Mouse (Mus musculus): ENCODE results near the gene Cpn2. TPM values are rescaled to one million over a fixed set of nuclear protein-coding genes. Genes with fewer than 3 reads are reported as not detected.

Cpn2 gene
- polyA plus RNA-seq, 1 experiment from 2014 or later, result not detected

DNA sequence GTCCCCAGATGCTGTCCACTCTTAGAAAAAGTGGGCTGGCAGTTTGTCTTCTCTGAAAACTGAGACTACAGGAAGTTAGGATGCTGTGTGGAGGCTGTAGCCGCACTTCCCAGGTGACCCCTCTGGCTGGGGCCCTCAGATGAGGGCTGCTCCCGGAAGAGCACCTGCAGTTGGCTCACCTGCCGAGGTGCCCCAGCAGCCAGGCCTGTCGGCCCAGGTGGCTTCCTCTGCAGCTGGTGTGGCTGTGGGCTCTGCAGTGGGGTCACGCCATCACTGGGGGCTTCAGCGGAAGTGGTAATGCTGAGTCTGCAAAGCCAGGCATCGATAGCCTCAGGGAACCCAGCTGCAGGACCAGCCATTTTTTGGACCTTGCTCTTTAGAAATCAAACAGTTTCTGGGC, 12.2 kb downstream of the Cpn2 start:
- 68% methylated on average over 7 of the region's 7 CpGs for WGBS

DNA sequence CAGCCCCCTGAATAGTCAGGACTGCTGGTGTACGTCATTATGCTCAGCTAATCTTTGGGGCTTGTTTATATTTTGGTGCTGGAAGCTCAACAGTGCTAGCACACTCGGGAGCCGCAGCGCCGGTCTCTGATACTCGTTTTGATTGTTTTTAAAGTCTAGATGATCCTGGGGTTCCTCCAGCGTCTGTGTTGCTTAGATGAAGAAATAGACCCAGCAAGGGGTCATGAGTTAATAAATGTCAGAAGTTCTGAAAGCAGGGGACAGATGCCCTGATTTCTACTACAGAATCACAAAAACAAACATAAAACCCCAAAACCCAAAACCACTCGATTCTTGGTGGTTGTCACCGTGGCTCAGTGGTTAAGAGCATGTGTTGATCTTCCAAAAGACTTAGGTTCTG, 13.4 kb downstream of the Cpn2 start:
- Histone ChIP-seq H3K36me3 (ENCODE audit: control insufficient read depth, insufficient read depth) (no peaks in the 10 kb centered on the region), H3K4me1 (replicated peaks; ENCODE audit: control insufficient read depth, insufficient read depth, low read length) (peaks cover 4% of the 10 kb centered on the region; the same call in 1 of the 2 replicates), H3K9ac (replicated peaks; ENCODE audit: low read depth, low read length) (no peak overlapping the region), H3K4me3 (replicated peaks; ENCODE audit: low read length) (no peak overlapping the region), H3K27me3 (replicated peaks; ENCODE audit: control insufficient read depth, insufficient read depth, low read length) (0 out of 2 replicates have a peak, but pooled peaks cover 2% of the 10 kb centered on the region), H3K9me3 (ENCODE audit: control insufficient read depth, low read length) (no peaks in the 10 kb centered on the region), H3K4me2 (ENCODE audit: low read length) (no peak overlapping the region), H3K27ac (ENCODE audit: low read length) (no peak overlapping the region)
- WGBS, result 85% methylated on average over 9 of the region's 9 CpGs
- ATAC-seq, result no peak

More for the DNA sequence above, 12.2 kb downstream of the Cpn2 start:
- no peak overlapping the region for H3K27ac ChIP-seq (ENCODE audit: low read length)
- H3K36me3 ChIP-seq (ENCODE audit: control insufficient read depth, insufficient read depth), result no peaks in the 10 kb centered on the region
- H3K4me3 ChIP-seq (replicated peaks; ENCODE audit: low read length), result no peak overlapping the region
- no peak for ATAC-seq
- no peak overlapping the region for H3K4me2 ChIP-seq (ENCODE audit: low read length)
- no peaks in the 10 kb centered on the region for H3K9me3 ChIP-seq (ENCODE audit: control insufficient read depth, low read length)
- peaks cover 4% of the 10 kb centered on the region; the same call in 1 of the 2 replicates for H3K4me1 ChIP-seq (replicated peaks; ENCODE audit: control insufficient read depth, insufficient read depth, low read length)
- H3K9ac ChIP-seq (replicated peaks; ENCODE audit: low read depth, low read length), result no peak overlapping the region
- 0 out of 2 replicates have a peak, but pooled peaks cover 1% of the 10 kb centered on the region for H3K27me3 ChIP-seq (replicated peaks; ENCODE audit: control insufficient read depth, insufficient read depth, low read length)

DNA sequence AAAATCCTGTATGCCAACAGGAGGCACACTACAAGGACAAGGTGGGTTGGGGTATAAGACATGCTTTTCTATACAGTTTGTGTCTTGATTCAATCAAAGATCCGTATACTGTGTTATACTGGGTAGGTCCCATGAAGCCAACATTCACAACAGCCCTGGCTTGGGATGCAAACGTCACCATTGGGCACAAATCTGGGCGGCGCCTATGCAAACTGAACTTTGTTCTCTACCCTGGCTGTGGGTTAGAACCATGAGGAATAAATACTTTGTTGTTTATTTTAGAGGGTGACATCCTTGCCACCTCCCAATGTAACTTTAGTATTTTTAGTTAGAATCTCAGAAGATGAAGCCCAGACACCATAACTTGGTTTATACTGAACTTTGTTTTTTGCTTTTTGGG, 13.9 kb downstream of the Cpn2 start:
- no peak for ATAC-seq
- H3K36me3 ChIP-seq (ENCODE audit: control insufficient read depth, insufficient read depth), result no peaks in the 10 kb centered on the region
- H3K4me1 ChIP-seq (replicated peaks; ENCODE audit: control insufficient read depth, insufficient read depth, low read length), result peaks cover 4% of the 10 kb centered on the region; the same call in 1 of the 2 replicates
- 0 out of 2 replicates have a peak, but pooled peaks cover 2% of the 10 kb centered on the region for H3K27me3 ChIP-seq (replicated peaks; ENCODE audit: control insufficient read depth, insufficient read depth, low read length)
- H3K4me2 ChIP-seq (ENCODE audit: low read length), result no peak overlapping the region
- no peak overlapping the region for H3K4me3 ChIP-seq (replicated peaks; ENCODE audit: low read length)
- no peak overlapping the region for H3K27ac ChIP-seq (ENCODE audit: low read length)
- 88% methylated on average over 4 of the region's 4 CpGs for WGBS
- H3K9ac ChIP-seq (replicated peaks; ENCODE audit: low read depth, low read length), result no peak overlapping the region
- H3K9me3 ChIP-seq (ENCODE audit: control insufficient read depth, low read length), result no peaks in the 10 kb centered on the region

DNA sequence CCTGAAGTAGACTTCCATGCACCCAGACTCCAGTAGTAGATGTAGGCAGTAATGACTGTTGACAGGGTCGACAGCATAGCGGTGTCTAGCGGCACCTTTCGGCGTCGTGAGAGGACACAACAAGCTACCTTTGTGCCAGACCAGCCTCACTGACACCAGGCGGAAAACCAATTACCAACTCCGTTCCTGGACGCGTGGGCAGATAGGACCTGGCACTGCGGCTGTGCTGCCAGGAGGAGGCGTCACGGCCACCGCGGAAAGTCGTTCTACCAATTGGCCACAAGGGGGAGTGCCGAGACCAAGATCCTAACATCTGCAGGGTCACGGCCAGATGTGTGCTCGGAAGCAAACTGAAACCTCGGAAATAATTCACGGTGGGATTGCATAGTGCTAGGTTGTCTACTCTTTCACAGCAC, 15.3 kb downstream of the Cpn2 start:
- H3K4me3 ChIP-seq (replicated peaks; ENCODE audit: low read length), result no peak overlapping the region
- WGBS, result under 1% methylated on average over 21 of the region's 21 CpGs
- H3K27me3 ChIP-seq (replicated peaks; ENCODE audit: control insufficient read depth, insufficient read depth, low read length), result 0 out of 2 replicates have a peak, but pooled peaks cover 2% of the 10 kb centered on the region

DNA sequence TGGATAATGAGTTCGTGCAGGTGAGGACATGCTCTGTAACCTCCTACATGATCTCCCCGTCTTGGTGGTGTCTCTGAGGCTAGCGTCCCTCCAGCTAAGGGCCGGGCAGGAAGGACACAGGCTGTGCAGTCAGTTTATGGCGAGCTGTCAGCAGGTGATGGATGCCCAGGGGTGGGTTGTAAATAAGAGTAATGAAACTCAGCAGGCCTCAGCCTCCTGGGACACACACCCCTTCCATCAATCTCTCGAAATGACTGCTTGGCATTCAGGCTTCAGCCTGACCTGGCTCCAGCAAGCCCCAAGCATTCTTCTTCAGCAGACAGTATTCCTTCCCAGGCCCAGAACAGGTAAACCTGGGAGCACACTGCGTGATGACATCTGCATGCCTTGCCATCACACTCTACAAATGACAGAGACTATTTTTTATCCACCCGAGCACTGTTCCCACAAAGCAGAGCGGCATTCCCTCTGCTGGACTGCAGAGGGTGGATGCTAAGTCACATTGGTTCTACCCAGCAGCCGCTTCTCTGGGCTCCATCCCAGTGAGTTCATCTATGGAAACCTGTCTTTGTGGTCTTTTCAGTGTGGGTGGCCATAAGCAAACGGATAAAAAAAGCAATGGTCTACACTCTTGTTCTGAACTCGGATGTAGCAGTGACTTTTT, 23.1 kb downstream of the Cpn2 start:
- Histone ChIP-seq H3K9me3 (ENCODE audit: control insufficient read depth, low read length) (no peaks in the 10 kb centered on the region), H3K36me3 (ENCODE audit: control insufficient read depth, insufficient read depth) (no peaks in the 10 kb centered on the region), H3K9ac (replicated peaks; ENCODE audit: low read depth, low read length) (no peak overlapping the region), H3K27me3 (replicated peaks; ENCODE audit: control insufficient read depth, insufficient read depth, low read length) (no peaks in the 10 kb centered on the region), H3K4me2 (ENCODE audit: low read length) (no peak overlapping the region), H3K4me1 (replicated peaks; ENCODE audit: control insufficient read depth, insufficient read depth, low read length) (no peaks in the 10 kb centered on the region), H3K4me3 (replicated peaks; ENCODE audit: low read length) (no peak overlapping the region), H3K27ac (ENCODE audit: low read length) (no peak overlapping the region)
- 90% methylated on average over 12 of the region's 12 CpGs for WGBS
- ATAC-seq, result no peak

More for the DNA sequence above, 15.3 kb downstream of the Cpn2 start:
- Histone ChIP-seq H3K4me1 (replicated peaks; ENCODE audit: control insufficient read depth, insufficient read depth, low read length) (peaks cover 4% of the 10 kb centered on the region; the same call in 1 of the 2 replicates), H3K9me3 (ENCODE audit: control insufficient read depth, low read length) (no peaks in the 10 kb centered on the region), H3K9ac (replicated peaks; ENCODE audit: low read depth, low read length) (no peak overlapping the region), H3K4me2 (ENCODE audit: low read length) (peak overlapping the region; percentile 35), H3K27ac (ENCODE audit: low read length) (no peak overlapping the region), H3K36me3 (ENCODE audit: control insufficient read depth, insufficient read depth) (no peaks in the 10 kb centered on the region)
- peak; percentile 58 for ATAC-seq

DNA sequence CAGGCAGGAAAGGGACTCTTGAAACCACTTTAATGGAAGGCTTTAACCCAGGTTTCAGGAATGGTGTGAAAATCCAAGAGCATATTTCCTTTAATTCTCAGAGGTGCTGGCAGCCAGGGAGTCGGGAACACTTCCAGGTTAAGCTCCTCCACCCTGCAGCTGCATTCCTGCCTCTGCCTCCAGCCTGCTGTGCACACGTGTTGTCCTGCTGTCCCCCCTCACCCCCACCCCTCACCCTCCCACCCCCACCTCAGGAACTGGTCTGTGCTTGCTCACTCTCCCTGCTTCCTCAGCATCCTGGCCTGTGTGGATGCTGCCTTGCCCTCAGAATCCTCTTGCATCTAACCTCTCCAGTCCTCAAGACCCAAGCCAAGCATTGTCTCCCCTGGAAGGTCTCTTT, 25.7 kb downstream of the Cpn2 start:
- Histone ChIP-seq H3K4me1 (replicated peaks; ENCODE audit: control insufficient read depth, insufficient read depth, low read length) (peaks cover 5% of the 10 kb centered on the region), H3K27ac (ENCODE audit: low read length) (no peak overlapping the region), H3K9ac (replicated peaks; ENCODE audit: low read depth, low read length) (no peak overlapping the region), H3K9me3 (ENCODE audit: control insufficient read depth, low read length) (no peaks in the 10 kb centered on the region), H3K4me3 (replicated peaks; ENCODE audit: low read length) (no peak overlapping the region), H3K27me3 (replicated peaks; ENCODE audit: control insufficient read depth, insufficient read depth, low read length) (no peaks in the 10 kb centered on the region), H3K36me3 (ENCODE audit: control insufficient read depth, insufficient read depth) (no peaks in the 10 kb centered on the region), H3K4me2 (ENCODE audit: low read length) (no peak overlapping the region)
- no peak for ATAC-seq
- 47% methylated on average over 2 of the region's 2 CpGs for WGBS

DNA sequence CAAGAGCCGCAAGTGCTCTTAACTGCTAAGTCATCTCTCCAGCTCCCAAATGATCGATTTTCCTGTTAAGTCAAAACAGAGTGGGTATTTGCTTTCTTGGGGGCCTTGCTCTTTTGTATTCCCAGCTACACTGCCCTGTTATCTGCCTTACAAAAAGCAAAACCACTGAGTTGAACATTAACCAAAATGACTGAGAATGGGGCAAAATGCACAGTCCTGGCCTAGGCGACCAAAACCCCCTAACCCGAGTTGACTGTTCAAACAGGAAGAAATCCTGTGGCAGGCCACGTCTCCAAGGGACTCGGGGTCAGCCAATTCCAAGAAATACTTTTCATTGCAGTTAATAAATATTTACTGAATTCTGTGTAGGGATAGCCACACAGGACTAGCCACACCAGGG, 28.5 kb downstream of the Cpn2 start:
- Histone ChIP-seq H3K27ac (ENCODE audit: low read length) (no peak overlapping the region), H3K4me3 (replicated peaks; ENCODE audit: low read length) (no peak overlapping the region), H3K27me3 (replicated peaks; ENCODE audit: control insufficient read depth, insufficient read depth, low read length) (peaks cover 3% of the 10 kb centered on the region; the same call in 1 of the 2 replicates), H3K9ac (replicated peaks; ENCODE audit: low read depth, low read length) (no peak overlapping the region), H3K4me1 (replicated peaks; ENCODE audit: control insufficient read depth, insufficient read depth, low read length) (peaks cover 18% of the 10 kb centered on the region), H3K9me3 (ENCODE audit: control insufficient read depth, low read length) (no peaks in the 10 kb centered on the region), H3K4me2 (ENCODE audit: low read length) (no peak overlapping the region), H3K36me3 (ENCODE audit: control insufficient read depth, insufficient read depth) (no peaks in the 10 kb centered on the region)
- 84% methylated on average over 6 of the region's 6 CpGs for WGBS
- ATAC-seq, result no peak

DNA sequence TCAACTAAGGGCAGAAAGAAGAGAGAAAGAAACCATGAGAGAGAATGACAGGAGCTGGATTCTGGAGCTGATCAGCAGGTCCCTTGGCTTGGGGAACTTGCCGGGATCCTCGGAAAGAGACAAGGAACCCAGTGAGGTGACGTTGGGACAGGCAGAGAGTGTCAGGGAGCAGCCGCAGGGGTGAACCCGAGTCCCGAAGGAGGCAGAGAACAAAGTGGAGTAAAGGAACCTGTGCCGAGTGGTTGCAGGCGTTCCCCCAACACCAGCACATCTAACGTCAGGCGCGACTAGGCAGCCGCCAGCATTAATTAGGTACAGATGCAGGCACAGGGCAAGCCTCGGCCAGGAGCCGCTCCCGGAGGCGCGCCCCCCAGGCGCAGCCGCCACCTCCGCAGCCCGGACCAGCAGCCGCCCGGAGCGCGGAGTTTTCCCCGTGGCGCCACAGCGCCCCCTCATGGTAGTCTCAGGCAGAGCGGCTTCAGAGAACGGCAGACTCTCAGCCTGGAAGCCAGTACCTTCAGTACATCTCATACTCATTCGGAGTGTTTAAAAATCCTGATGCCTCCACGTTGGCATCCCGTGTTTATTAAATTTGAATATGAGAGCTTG, 31.1 kb downstream of the Cpn2 start:
- WGBS, result 1% methylated on average over 33 of the region's 33 CpGs
- H3K27me3 ChIP-seq (replicated peaks; ENCODE audit: control insufficient read depth, insufficient read depth, low read length), result peaks cover 5% of the 10 kb centered on the region; the same call in 1 of the 2 replicates
- peak; percentile 77 for ATAC-seq
- peak overlapping the region; percentile 44 for H3K4me3 ChIP-seq (replicated peaks; ENCODE audit: low read length)
- peak overlapping the region; percentile 71 for H3K4me2 ChIP-seq (ENCODE audit: low read length)
- peaks cover 23% of the 10 kb centered on the region for H3K4me1 ChIP-seq (replicated peaks; ENCODE audit: control insufficient read depth, insufficient read depth, low read length)
- H3K9me3 ChIP-seq (ENCODE audit: control insufficient read depth, low read length), result no peaks in the 10 kb centered on the region
- no peaks in the 10 kb centered on the region for H3K36me3 ChIP-seq (ENCODE audit: control insufficient read depth, insufficient read depth)
- peak overlapping the region; percentile 51 for H3K9ac ChIP-seq (replicated peaks; ENCODE audit: low read depth, low read length)
- H3K27ac ChIP-seq (ENCODE audit: low read length), result no peak overlapping the region

DNA sequence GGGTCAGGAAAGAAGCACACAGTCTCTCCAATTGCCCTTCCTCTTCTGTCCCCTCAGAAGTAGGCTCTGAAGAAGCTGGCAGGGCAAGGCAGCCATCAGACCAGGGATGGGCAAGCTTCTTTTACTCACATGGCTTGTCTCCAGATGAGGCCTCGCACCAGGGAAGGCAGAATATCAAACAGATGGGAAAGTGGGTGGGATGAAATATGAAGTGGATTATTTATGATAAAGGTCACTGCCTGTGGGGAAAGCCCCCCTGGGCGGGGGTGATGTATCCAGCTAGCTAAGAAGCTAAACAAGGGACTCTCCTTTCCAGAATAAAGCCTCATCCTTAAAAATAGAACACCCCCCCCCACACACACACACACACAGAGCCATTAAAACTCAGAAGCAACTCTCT, 31.7 kb downstream of the Cpn2 start:
- ATAC-seq, result no peak
- H3K27ac ChIP-seq (ENCODE audit: low read length), result no peak overlapping the region
- no peak overlapping the region for H3K4me2 ChIP-seq (ENCODE audit: low read length)
- no peaks in the 10 kb centered on the region for H3K9me3 ChIP-seq (ENCODE audit: control insufficient read depth, low read length)
- WGBS, result 47% methylated on average over 2 of the region's 2 CpGs
- H3K36me3 ChIP-seq (ENCODE audit: control insufficient read depth, insufficient read depth), result no peaks in the 10 kb centered on the region
- no peak overlapping the region for H3K9ac ChIP-seq (replicated peaks; ENCODE audit: low read depth, low read length)
- peaks cover 23% of the 10 kb centered on the region for H3K4me1 ChIP-seq (replicated peaks; ENCODE audit: control insufficient read depth, insufficient read depth, low read length)
- no peak overlapping the region for H3K4me3 ChIP-seq (replicated peaks; ENCODE audit: low read length)
- H3K27me3 ChIP-seq (replicated peaks; ENCODE audit: control insufficient read depth, insufficient read depth, low read length), result peaks cover 5% of the 10 kb centered on the region; the same call in 1 of the 2 replicates
